Mouse (Mus musculus) liver, postnatal 0 days (tissue): ENCODE data around the gene Fbxw4. TPM values are rescaled to one million over a fixed set of nuclear protein-coding genes. Genes with fewer than 3 reads are reported as not detected.

Source experiments
- ATAC-seq: fragments of 200-750 bp; cut with Nextera tagmentation; 2 replicates; pipeline ENCODE4 v1.8.0; 2017; ENCODE audit warnings: mild to moderate bottlenecking, moderate library complexity
- DNase-seq: peaks from one replicate; pipeline ENCODE4 v3.0.0-alpha.2; 2016
- H3K27ac ChIP-seq: fragments of 300-500 bp; sonication (generic); 2 replicates; pipeline ENCODE4 v1.5.1; 2014; ENCODE audit warnings: antibody characterized with exemption, moderate library complexity, mild to moderate bottlenecking, low read depth
- H3K27me3 ChIP-seq: fragments of 300-500 bp; sonication (generic); 2 replicates; pipeline ENCODE4 v1.6.1; 2014; ENCODE audit warnings: low read length, control low read depth, mixed read lengths; ENCODE audit not compliant: insufficient read depth
- H3K36me3 ChIP-seq: fragments of 300-500 bp; sonication (generic); replicated peaks from 2 replicates; pipeline ENCODE4 v1.6.1; 2014; ENCODE audit warnings: mild to moderate bottlenecking, control low read depth, low read length, moderate library complexity, mixed read lengths; ENCODE audit not compliant: insufficient read depth
- H3K4me1 ChIP-seq: fragments of 300-500 bp; sonication (generic); 2 replicates; pipeline ENCODE4 v1.6.1; 2014; ENCODE audit warnings: antibody characterized with exemption, mild to moderate bottlenecking, control low read depth; ENCODE audit not compliant: insufficient read depth
- H3K4me2 ChIP-seq: fragments of 300-500 bp; sonication (generic); 2 replicates; pipeline ENCODE4 v1.6.1; 2014; ENCODE audit warnings: low read depth, mild to moderate bottlenecking, low read length, moderate library complexity, mixed read lengths
- H3K4me3 ChIP-seq: fragments of 300-500 bp; sonication (generic); 2 replicates; pipeline ENCODE4 v1.5.1; 2014; ENCODE audit warnings: low read depth, low read length
- H3K9ac ChIP-seq: fragments of 300-500 bp; sonication (generic); replicated peaks from 2 replicates; pipeline ENCODE4 v1.6.1; 2014; ENCODE audit warnings: mild to moderate bottlenecking, moderate library complexity
- H3K9me3 ChIP-seq: fragments of 300-500 bp; sonication (generic); 2 replicates; pipeline ENCODE4 v1.6.1; 2016; ENCODE audit warnings: mild to moderate bottlenecking, control low read depth, low read length, mixed read lengths
- CTCF ChIP-seq: sonication (generic); IDR thresholded peaks from 2 replicates; pipeline ENCODE4 v1.5.1; 2016; ENCODE audit warnings: antibody characterized with exemption, low read depth
- EP300 ChIP-seq: IDR thresholded peaks from 2 replicates; pipeline ENCODE4 v1.6.1; 2016; ENCODE audit warnings: antibody characterized with exemption, low read depth, mild to moderate bottlenecking
- WGBS: fragments of 180-500 bp; shearing (Covaris S2); extraction: QIAGEN DNeasy Blood & Tissue Kit; methylation state at CpG from one replicate; pipeline ENCODE4 v1.1.7; 2014; ENCODE audit not compliant: insufficient replicate concordance; 5-methylcytosine and 5-hydroxymethylcytosine counted together
- polyA plus RNA-seq: library from polyadenylated mRNA; unstranded; fragments of >200 nt; fragmentation: Nextera tagmentation; extraction: Ambion mirVana; gene quantifications from 2 replicates; pipeline ENCODE4 v1.2.1, GENCODE M21; 2015

Gene Fbxw4
- polyA plus RNA-seq, 1 experiment from 2014 or later: 2.2 TPM

GRCm38 (mm10) chr19:45657828-45658227 lies 2.3 kb downstream of the Fbxw4 start:
- TF ChIP-seq EP300 (peak; percentile 99), CTCF (no peak)
- ATAC-seq (peak; percentile 14; the same call in 1 of the 2 replicates), DNase-seq (no peak)
- H3K4me3 ChIP-seq: peak overlapping the region; percentile 80; the same call in 1 of the 2 replicates
- H3K9ac ChIP-seq: no peak overlapping the region
- 43% methylated on average over 1 of the region's 1 CpGs for WGBS
- H3K4me2 ChIP-seq: peak overlapping the region; percentile 84
- H3K36me3 ChIP-seq: no peaks in the 10 kb centered on the region
- 0 out of 2 replicates have a peak overlapping the region, but pooled peaks have one; percentile 13 for H3K27ac ChIP-seq
- H3K9me3 ChIP-seq: no peaks in the 10 kb centered on the region
- H3K27me3 ChIP-seq: no peaks in the 10 kb centered on the region
- H3K4me1 ChIP-seq: peaks cover 19% of the 10 kb centered on the region

DNA sequence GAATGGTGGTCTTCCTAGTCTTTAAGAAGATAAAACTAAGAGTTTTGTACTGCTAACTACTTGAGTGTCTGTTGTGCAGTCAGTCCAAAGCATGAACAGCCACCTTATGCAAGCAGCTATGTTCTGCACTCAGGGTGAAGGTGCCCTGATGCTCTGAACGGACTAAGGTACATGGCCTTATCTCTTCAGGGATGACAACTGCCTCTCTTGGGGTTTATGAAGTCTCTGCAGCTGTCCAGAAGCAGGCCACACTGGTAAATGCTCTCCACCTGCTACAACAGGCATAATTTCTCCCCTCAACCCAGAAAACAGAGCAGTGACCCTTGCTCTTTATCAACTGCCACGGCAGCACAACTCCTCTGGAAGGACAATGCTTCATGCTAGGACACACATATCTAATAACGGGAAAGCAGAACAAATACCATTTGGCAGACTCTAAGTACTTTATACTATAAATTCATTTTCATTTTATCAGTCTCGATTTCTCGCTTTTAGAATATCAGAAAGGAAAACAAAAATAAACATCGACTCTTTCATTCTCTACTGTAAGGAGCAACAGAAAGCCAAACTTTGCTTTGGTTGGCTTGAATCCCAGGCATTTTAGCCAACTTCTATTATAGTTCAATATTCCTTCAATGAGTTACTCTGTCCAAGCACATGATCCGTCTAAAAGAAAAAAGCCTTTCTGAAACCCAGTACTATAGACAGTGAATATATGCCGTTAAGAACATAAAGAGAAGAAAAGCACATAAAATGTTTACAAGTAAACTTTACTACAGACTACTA lies 3.1 kb downstream of the Fbxw4 start:
- H3K4me2 ChIP-seq: peak overlapping the region; percentile 55
- DNase-seq (no peak), ATAC-seq (no peak)
- peaks cover 23% of the 10 kb centered on the region for H3K4me1 ChIP-seq
- H3K9me3 ChIP-seq: no peaks in the 10 kb centered on the region
- no peak overlapping the region for H3K9ac ChIP-seq
- peak overlapping the region; percentile 55 for H3K27ac ChIP-seq
- TF ChIP-seq CTCF (no peak), EP300 (no peak)
- 48% methylated on average over 8 of the region's 8 CpGs for WGBS
- H3K36me3 ChIP-seq: no peaks in the 10 kb centered on the region
- H3K4me3 ChIP-seq: peak overlapping the region; percentile 4; the same call in 1 of the 2 replicates
- H3K27me3 ChIP-seq: no peaks in the 10 kb centered on the region

GRCm38 (mm10) chr19:45655870-45656269 lies 4.2 kb downstream of the Fbxw4 start:
- Histone ChIP-seq H3K9ac (no peak overlapping the region), H3K27me3 (no peaks in the 10 kb centered on the region), H3K9me3 (no peaks in the 10 kb centered on the region), H3K4me1 (peaks cover 20% of the 10 kb centered on the region), H3K4me3 (no peak overlapping the region), H3K4me2 (no peak overlapping the region), H3K27ac (no peak overlapping the region), H3K36me3 (no peaks in the 10 kb centered on the region)
- 81% methylated on average over 8 of the region's 8 CpGs for WGBS
- TF ChIP-seq EP300 (no peak), CTCF (no peak)
- ATAC-seq (no peak), DNase-seq (no peak)

- 90% methylated on average over 6 of the region's 6 CpGs for WGBS
- H3K36me3 ChIP-seq: no peaks in the 10 kb centered on the region
Observed at GRCm38 (mm10) chr19:45653986-45654385, 6.1 kb downstream of the Fbxw4 start.

GRCm38 (mm10) chr19:45652286-45652988 lies 7.7 kb downstream of the Fbxw4 start:
- H3K9ac ChIP-seq: no peak overlapping the region
- 36% methylated on average over 15 of the region's 15 CpGs for WGBS
- DNase-seq (peak; percentile 25), ATAC-seq (peak; percentile 84)
- H3K4me3 ChIP-seq: no peak overlapping the region
- TF ChIP-seq CTCF: no peak
- TF ChIP-seq EP300: peak; percentile 85
- H3K4me2 ChIP-seq: peak overlapping the region; percentile 11
- H3K27me3 ChIP-seq: no peaks in the 10 kb centered on the region
- H3K9me3 ChIP-seq: no peaks in the 10 kb centered on the region
- H3K27ac ChIP-seq: no peak overlapping the region
- peaks cover 15% of the 10 kb centered on the region for H3K4me1 ChIP-seq
- H3K36me3 ChIP-seq: no peaks in the 10 kb centered on the region

More at GRCm38 (mm10) chr19:45653986-45654385, 6.1 kb downstream of the Fbxw4 start:
- no peak for ATAC-seq
- Histone ChIP-seq H3K9me3 (no peaks in the 10 kb centered on the region), H3K27ac (no peak overlapping the region), H3K4me1 (peaks cover 15% of the 10 kb centered on the region), H3K4me2 (no peak overlapping the region), H3K9ac (no peak overlapping the region), H3K27me3 (no peaks in the 10 kb centered on the region), H3K4me3 (no peak overlapping the region)
- no peak for DNase-seq
- TF ChIP-seq EP300: no peak
- no peak for TF ChIP-seq CTCF

DNA sequence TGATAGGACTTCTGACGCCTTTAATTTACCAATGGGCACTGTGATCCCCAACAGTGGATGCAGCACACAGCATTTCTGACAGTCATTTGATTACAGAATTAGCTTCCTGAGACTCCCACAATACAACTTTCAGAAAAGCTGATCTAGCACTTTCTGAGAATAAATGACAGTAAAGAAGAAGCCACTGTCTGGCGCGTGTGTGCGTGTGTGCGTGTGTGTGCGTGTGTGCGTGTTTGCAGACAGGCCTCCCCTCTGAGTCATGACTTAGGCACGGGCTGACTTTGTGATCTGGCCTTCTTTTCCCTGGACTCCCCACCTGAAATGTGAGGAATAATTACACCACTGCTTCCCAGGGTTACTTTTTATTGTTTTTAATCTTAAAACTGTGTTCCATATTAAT lies 8.6 kb downstream of the Fbxw4 start:
- Histone ChIP-seq H3K4me2 (no peak overlapping the region), H3K27ac (no peak overlapping the region), H3K27me3 (no peaks in the 10 kb centered on the region), H3K9ac (no peak overlapping the region), H3K4me1 (peaks cover 7% of the 10 kb centered on the region), H3K4me3 (no peak overlapping the region), H3K9me3 (no peaks in the 10 kb centered on the region), H3K36me3 (no peaks in the 10 kb centered on the region)
- ATAC-seq (no peak), DNase-seq (no peak)
- TF ChIP-seq CTCF (no peak), EP300 (no peak)
- 86% methylated on average over 8 of the region's 8 CpGs for WGBS
